Mouse (Mus musculus): ENCODE data around the gene Gpr141.
"Not testable (repeated sequence)": the region's sequence is repeated elsewhere in the genome, so short reads cannot be mapped to it uniquely, and the experiment has no call there.

GRCm38 (mm10) chr13:19787946-19788345 is 36.1 kb downstream of the Gpr141 start:
- TF ChIP-seq POLR2A (IDR thresholded peaks at IDR 0.05; ENCODE audit: low read depth, low read length); CTCF (IDR thresholded peaks at IDR 0.05; ENCODE audit: borderline replicate concordance, insufficient read depth, low read length): not testable (repeated sequence)
